Mouse (Mus musculus) CH12.LX (cell line): ENCODE data around the gene 2410015M20Rik.

Experiments
- JUN ChIP-seq: IDR thresholded peaks from 2 replicates; pipeline ENCODE4 v1.6.1; 2011; ENCODE audit warnings: low read depth, mild to moderate bottlenecking, low read length, improper control_type of control experiment, moderate library complexity; ENCODE audit not compliant: insufficient read depth
- NELFE ChIP-seq: IDR thresholded peaks from 2 replicates; pipeline ENCODE4 v1.6.1; 2011; ENCODE audit warnings: low read depth, low read length, improper control_type of control experiment
- POLR2A ChIP-seq: IDR thresholded peaks from 2 replicates; pipeline ENCODE4 v1.6.1; 2011; ENCODE audit warnings: low read depth, mild to moderate bottlenecking, improper control_type of control experiment, low read length

DNA sequence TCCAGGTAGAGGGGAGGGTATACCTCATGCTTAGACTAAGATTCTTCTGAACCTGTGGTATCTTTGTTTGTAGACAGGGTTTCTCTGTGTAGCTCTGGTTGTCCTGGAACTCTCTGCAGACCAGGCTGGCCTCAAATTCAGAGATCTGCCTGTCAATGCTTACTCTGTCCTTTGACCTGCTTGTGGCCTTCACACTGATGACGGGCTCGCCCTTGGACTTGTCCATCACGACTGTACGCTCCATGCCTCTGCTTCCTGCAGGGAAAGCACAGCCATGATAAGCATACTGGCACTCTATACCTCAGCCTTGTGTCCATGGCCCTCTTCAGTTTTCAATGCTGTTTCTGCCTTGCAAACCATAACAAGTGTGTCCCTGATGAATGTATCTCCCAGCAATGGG is 42.2 kb downstream of the 2410015M20Rik start:
- no peak for TF ChIP-seq JUN
- TF ChIP-seq POLR2A, result no peak
- no peak for TF ChIP-seq NELFE
